Mouse (Mus musculus): ENCODE data around the gene Flt3. TPM values are rescaled to one million over a fixed set of nuclear protein-coding genes. Genes with fewer than 3 reads are reported as not detected.

Gene Flt3
- polyA plus RNA-seq, 1 experiment from 2014 or later = 0.05 TPM

- Histone ChIP-seq H3K27ac (peak overlapping the region; percentile 98), H3K9me3 (replicated peaks) (no peaks in the 10 kb centered on the region), H3K4me1 (peaks cover 15% of the 10 kb centered on the region), H3K4me3 (peak overlapping the region; percentile 99), H3K27me3 (ENCODE audit: low read depth, poor library complexity, severe bottlenecking) (no peaks in the 10 kb centered on the region), H3K36me3 (peaks cover 11% of the 10 kb centered on the region; the same call in 1 of the 2 replicates)
- DNase-seq (ENCODE audit: low spot score) = peak; percentile 74
- WGBS = 1% methylated on average over 55 of the region's 68 CpGs
Measured at GRCm38 (mm10) chr5:147430936-147431839, 30.9 kb upstream of the Flt3 start.

DNA sequence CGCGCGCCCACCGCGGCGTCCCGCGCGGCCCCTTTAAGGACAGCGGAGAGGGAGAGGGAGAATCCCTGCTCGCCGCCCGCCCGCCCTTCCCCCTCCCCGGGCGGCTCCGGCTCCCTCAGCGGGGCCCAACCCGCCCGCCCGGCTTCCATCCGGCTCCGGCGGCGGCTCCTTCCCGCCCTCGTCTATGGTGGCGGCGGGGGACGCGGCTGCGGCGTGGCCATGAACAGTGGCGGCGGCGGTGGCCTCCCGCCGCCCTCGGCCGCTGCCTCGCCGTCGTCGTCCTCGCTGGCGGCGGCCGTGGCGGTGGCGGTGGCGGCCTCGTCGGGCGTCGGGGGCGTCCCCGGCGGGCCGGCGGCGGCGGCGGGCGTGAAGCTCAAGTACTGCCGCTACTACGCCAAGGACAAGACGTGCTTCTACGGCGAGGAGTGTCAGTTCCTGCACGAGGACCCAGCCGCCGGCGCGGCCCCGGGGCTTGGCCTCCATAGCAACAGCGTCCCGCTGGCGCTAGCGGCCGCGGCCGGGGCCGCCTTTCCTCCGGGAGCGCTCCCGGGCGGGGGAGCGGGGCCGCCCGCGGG lies 30.2 kb upstream of the Flt3 start:
- under 1% methylated on average over 79 of the region's 91 CpGs for WGBS
- Histone ChIP-seq H3K27ac (peak overlapping the region; percentile 98), H3K36me3 (peaks cover 11% of the 10 kb centered on the region; the same call in 1 of the 2 replicates), H3K4me3 (peak overlapping the region; percentile 99), H3K4me1 (peaks cover 15% of the 10 kb centered on the region), H3K9me3 (replicated peaks) (no peaks in the 10 kb centered on the region), H3K27me3 (ENCODE audit: low read depth, poor library complexity, severe bottlenecking) (no peaks in the 10 kb centered on the region)
- peak; percentile 74 for DNase-seq (ENCODE audit: low spot score)

- Histone ChIP-seq H3K27me3 (ENCODE audit: low read depth, poor library complexity, severe bottlenecking) (no peaks in the 10 kb centered on the region), H3K27ac (peak within 1 kb of the TSS; percentile 98), H3K9me3 (replicated peaks) (no peaks in the 10 kb centered on the region), H3K4me1 (peaks cover 15% of the 10 kb centered on the region), H3K4me3 (peak within 1 kb of the TSS; percentile 99), H3K36me3 (peaks cover 11% of the 10 kb centered on the region; the same call in 1 of the 2 replicates)
- under 1% methylated on average over 50 of the region's 51 CpGs for WGBS
- peak; percentile 94 for DNase-seq (ENCODE audit: low spot score)
Measured at GRCm38 (mm10) chr5:147429535-147430305, 29.4 kb upstream of the Flt3 start, which contains the start of gene Pan3. TSS of gene Pan3 (plus strand) at chr5:147430161.

GRCm38 (mm10) chr5:147426048-147426805 lies 25.9 kb upstream of the Flt3 start:
- 85% methylated on average over 4 of the region's 4 CpGs for WGBS
- H3K9me3 ChIP-seq (replicated peaks) = no peaks in the 10 kb centered on the region

DNA sequence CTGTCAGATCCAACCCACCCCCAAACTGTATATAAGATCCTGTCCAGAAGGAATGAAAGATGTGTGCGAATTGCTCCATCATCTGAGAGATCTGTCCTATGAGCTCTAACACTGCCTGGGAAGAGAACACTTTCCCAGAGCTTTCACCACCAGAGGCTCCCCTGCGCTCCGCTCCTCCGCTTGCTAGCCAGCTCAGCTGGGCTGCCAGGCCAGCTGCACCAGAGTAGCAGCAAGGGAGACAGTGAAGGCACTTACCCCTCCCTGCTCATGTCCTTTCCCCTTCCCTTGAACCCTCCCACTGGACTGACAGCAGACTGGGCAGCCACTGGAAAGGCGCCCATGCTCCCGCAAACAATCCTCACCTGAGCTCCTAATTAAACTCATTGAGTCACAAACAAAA lies 23.3 kb upstream of the Flt3 start:
- no peaks in the 10 kb centered on the region for H3K36me3 ChIP-seq
- H3K9me3 ChIP-seq (replicated peaks) = no peaks in the 10 kb centered on the region
- DNase-seq (ENCODE audit: low spot score) = no peak
- peaks cover 5% of the 10 kb centered on the region; the same call in 1 of the 2 replicates for H3K4me1 ChIP-seq
- H3K4me3 ChIP-seq = no peak overlapping the region
- no peak overlapping the region for H3K27ac ChIP-seq
- WGBS = 44% methylated on average over 6 of the region's 6 CpGs
- H3K27me3 ChIP-seq (ENCODE audit: low read depth, poor library complexity, severe bottlenecking) = no peaks in the 10 kb centered on the region

More at GRCm38 (mm10) chr5:147426048-147426805, 25.9 kb upstream of the Flt3 start:
- Histone ChIP-seq H3K4me1 (peaks cover 13% of the 10 kb centered on the region), H3K4me3 (no peak overlapping the region), H3K27ac (no peak overlapping the region), H3K27me3 (ENCODE audit: low read depth, poor library complexity, severe bottlenecking) (no peaks in the 10 kb centered on the region), H3K36me3 (no peaks in the 10 kb centered on the region)
- DNase-seq (ENCODE audit: low spot score) = no peak

DNA sequence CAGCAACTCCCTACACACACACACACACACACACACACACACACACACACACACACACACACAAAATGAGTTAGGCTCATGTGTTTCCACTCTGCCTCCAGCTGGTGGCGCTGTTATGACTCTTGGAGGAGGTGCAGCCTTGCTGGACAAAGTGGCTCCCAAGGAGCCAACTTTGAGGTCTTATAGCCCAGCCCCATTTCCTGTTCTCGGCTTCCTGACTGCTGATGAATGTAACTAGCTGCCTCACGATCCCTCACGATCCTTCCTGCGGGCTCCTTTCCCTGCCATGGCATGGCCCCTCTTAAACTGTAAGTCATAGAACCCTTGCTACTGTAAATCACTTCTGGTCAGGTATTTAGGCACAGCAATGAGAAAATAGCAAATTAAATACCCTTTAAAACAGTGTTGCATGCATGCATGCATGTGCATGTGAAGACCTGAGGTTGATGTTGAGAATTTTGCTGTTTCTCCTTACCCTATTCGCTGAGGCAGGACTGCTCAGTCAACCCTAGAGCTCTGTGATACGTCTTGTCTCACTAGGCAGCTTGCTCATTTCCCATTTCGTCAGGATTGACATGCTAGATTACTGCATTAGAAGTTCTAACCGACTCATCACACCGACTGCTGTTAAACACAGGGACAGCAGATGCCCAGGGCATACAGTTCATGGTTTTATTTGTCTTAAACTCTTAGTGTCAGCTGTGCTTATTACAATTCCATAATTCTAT lies 18.3 kb upstream of the Flt3 start:
- DNase-seq (ENCODE audit: low spot score) = peak; percentile 56
- no peaks in the 10 kb centered on the region for H3K9me3 ChIP-seq (replicated peaks)
- 47% methylated on average over 10 of the region's 10 CpGs for WGBS
- H3K4me1 ChIP-seq = peaks cover 6% of the 10 kb centered on the region; the same call in 1 of the 2 replicates
- H3K4me3 ChIP-seq = no peak overlapping the region
- H3K27ac ChIP-seq = no peak overlapping the region; the same call in 1 of the 2 replicates
- no peaks in the 10 kb centered on the region for H3K27me3 ChIP-seq (ENCODE audit: low read depth, poor library complexity, severe bottlenecking)
- H3K36me3 ChIP-seq = no peaks in the 10 kb centered on the region

DNA sequence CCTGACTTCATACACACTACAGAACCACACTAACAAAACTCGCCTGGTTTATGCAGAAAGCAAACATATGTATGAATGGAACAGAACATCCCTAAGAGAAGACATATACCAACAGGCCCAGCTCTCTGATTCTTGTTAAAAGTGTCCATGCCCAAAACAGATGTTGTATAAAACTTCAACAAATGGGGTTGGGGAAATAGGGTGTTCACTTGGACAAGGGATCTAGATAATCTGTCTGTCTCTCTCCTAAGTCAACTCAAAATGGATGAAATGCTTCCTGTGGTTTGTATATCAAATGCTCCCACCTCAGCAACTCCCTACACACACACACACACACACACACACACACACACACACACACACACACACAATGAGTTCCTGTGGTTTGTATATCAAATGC lies 17.7 kb upstream of the Flt3 start:
- no peak for DNase-seq (ENCODE audit: low spot score)
- Histone ChIP-seq H3K27ac (no peak overlapping the region), H3K4me1 (peaks cover 6% of the 10 kb centered on the region; the same call in 1 of the 2 replicates), H3K4me3 (no peak overlapping the region), H3K27me3 (ENCODE audit: low read depth, poor library complexity, severe bottlenecking) (no peaks in the 10 kb centered on the region), H3K36me3 (no peaks in the 10 kb centered on the region), H3K9me3 (replicated peaks) (no peaks in the 10 kb centered on the region)
- WGBS = 89% methylated on average over 1 of the region's 1 CpGs

GRCm38 (mm10) chr5:147410585-147410984 lies 10.3 kb upstream of the Flt3 start:
- Histone ChIP-seq H3K27ac (no peak overlapping the region), H3K36me3 (no peaks in the 10 kb centered on the region), H3K9me3 (replicated peaks) (no peaks in the 10 kb centered on the region), H3K27me3 (ENCODE audit: low read depth, poor library complexity, severe bottlenecking) (no peaks in the 10 kb centered on the region), H3K4me1 (no peaks in the 10 kb centered on the region), H3K4me3 (no peak overlapping the region)
- WGBS = 85% methylated on average over 6 of the region's 6 CpGs
- DNase-seq (ENCODE audit: low spot score) = no peak

DNA sequence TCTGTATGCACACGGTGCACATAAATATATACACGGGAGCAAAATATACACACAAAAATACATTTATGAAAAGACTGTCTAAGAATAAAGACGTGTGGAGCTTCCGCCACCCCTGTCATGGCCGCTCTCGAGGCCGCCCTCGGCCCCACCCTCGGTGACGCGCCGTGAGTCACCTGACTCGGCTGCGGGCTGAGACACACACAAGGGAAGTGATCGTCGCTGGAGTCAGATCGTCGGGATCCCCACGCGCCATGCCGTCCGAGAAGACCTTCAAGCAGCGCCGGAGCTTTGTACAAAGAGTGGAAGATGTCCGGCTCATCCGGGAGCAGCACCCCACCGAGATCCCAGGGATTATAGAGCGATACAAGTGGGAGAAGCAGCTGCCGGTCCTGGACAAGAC lies 8.4 kb upstream of the Flt3 start:
- H3K36me3 ChIP-seq = no peaks in the 10 kb centered on the region
- no peak for DNase-seq (ENCODE audit: low spot score)
- WGBS = 60% methylated on average over 29 of the region's 29 CpGs

GRCm38 (mm10) chr5:147406135-147406534 lies 5.8 kb upstream of the Flt3 start:
- no peak for DNase-seq (ENCODE audit: low spot score)
- H3K36me3 ChIP-seq = no peaks in the 10 kb centered on the region
- no peak overlapping the region for H3K27ac ChIP-seq
- 80% methylated on average over 5 of the region's 5 CpGs for WGBS
- no peaks in the 10 kb centered on the region for H3K9me3 ChIP-seq (replicated peaks)
- peaks cover 17% of the 10 kb centered on the region for H3K27me3 ChIP-seq (ENCODE audit: low read depth, poor library complexity, severe bottlenecking)
- H3K4me3 ChIP-seq = no peak overlapping the region
- no peaks in the 10 kb centered on the region for H3K4me1 ChIP-seq

More for the DNA sequence above, 8.4 kb upstream of the Flt3 start:
- Histone ChIP-seq H3K4me1 (no peaks in the 10 kb centered on the region), H3K27me3 (ENCODE audit: low read depth, poor library complexity, severe bottlenecking) (no peaks in the 10 kb centered on the region), H3K9me3 (replicated peaks) (no peaks in the 10 kb centered on the region), H3K27ac (no peak overlapping the region), H3K4me3 (peak overlapping the region; percentile 28)

DNA sequence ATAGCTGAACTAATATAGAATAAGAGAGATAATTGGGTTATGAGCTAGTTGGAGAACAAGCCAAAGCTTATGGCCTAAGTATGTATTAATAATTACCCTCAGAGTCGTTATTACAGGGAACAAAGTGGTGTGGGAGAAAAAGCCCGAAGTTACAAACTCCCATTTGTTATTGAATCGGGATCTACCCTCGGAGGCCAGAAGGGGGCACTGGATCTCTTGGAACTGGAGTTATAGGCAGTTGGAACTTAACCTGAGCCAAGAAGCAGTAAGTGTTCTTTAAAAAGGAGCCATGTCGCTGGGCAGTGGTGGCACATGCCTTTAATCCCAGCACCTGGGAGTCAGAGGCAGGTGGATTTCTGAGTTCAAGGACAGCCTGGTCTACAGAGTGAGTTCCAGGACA lies 2.2 kb upstream of the Flt3 start:
- Histone ChIP-seq H3K4me3 (no peak overlapping the region), H3K27ac (no peak overlapping the region), H3K9me3 (replicated peaks) (no peaks in the 10 kb centered on the region), H3K36me3 (no peaks in the 10 kb centered on the region), H3K4me1 (peaks cover 10% of the 10 kb centered on the region), H3K27me3 (ENCODE audit: low read depth, poor library complexity, severe bottlenecking) (peaks cover 53% of the 10 kb centered on the region)
- WGBS = 23% methylated on average over 5 of the region's 5 CpGs
- DNase-seq (ENCODE audit: low spot score) = peak; percentile 53

Data from limb, embryonic 10.5 days (tissue).